14 mouse cellular contexts compared by ENCODE assay signal in the genomic region with DNA sequence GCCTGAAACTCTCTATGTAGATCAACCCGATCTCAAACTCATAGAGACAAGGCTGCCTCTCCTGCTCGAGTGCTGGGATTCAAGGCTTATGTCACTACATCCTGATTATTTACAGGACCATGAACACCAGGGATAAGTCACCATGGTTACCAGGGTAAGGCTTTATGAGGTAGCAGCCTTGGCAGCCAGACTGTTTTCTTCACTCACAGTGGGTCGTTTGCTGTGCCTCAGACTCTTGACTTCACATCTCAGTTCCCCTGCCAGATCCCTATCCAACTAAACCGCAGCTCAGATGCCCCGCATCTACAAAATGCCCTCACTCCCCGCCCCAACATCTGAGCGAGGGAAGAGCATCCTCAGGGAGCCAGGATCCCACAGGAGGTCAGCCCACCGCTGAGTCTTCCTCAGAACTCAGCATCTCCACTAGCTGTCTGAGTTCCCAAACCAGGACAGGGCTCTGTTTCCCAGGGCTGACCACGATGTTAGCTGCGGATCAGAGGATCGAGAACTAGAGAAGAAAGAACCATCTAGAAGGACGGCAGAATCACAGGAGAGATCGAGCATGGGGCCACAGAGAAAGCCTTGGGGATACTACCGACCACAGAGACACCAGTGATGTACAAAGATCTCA. TPM values are rescaled to one million over a fixed set of nuclear protein-coding genes. Genes with fewer than 3 reads are reported as not detected.
DNase-seq lines count a peak whose midpoint lies in the region; ATAC-seq and TF ChIP-seq lines count a peak whose summit lies in the region.
"Had no signal": no experiment of that assay in that cellular context is flagged by ENCODE, and none has a peak within 500 bp of the region (broad histone marks: within the 10 kb centered on the region; RNA-seq: fewer than 3 reads in every experiment).

No protein-coding gene starts in this region.

- peaks cover 3% of the 10 kb centered on the region; the same call in 1 of the 2 replicates for H3K27me3 ChIP-seq in testis, adult 2 months (ENCODE audit: control insufficient read depth, insufficient read depth, low read length)
- no peaks in the 10 kb centered on the region for H3K27me3 ChIP-seq in limb, embryonic 15.5 days
- peaks cover 10% of the 10 kb centered on the region for H3K27me3 ChIP-seq in liver, postnatal 0 days (ENCODE audit: insufficient read depth, low read length)
- H3K27me3 ChIP-seq: heart, embryonic 12.5 days had no signal

- peak; percentile 32 for DNase-seq in cerebellum, adult 11-12 months
- DNase-seq in testis, postnatal 14 days (ENCODE audit: low spot score), result no peak
- no peak for DNase-seq in adrenal gland, adult 8-10 months
- DNase-seq in liver, postnatal 0 days, result no peak
- no peak for DNase-seq in layer of hippocampus, postnatal 25 days (ENCODE audit: extremely low spot score in 1 of 2, low spot score in 1 of 2)
- DNase-seq: thymus, postnatal 25 days had no signal

- peak; percentile 44; the same call in 1 of the 2 replicates for TF ChIP-seq POLR2A in testis, adult 2 months (IDR thresholded peaks at IDR 0.05; ENCODE audit: control insufficient read depth, low read depth, low read length)

- no peak overlapping the region for H3K9ac ChIP-seq in limb, embryonic 15.5 days
- no peak overlapping the region for H3K9ac ChIP-seq in liver, postnatal 0 days (replicated peaks)
- H3K9ac ChIP-seq: heart, embryonic 12.5 days had no signal

- no peak for ATAC-seq in cerebellum, adult (ENCODE audit: insufficient number of reproducible peaks, low FRiP score, low TSS enrichment)
- ATAC-seq in limb, embryonic 15.5 days (ENCODE audit: insufficient number of reproducible peaks, low FRiP score, low TSS enrichment, low read depth), result no peak
- no peak for ATAC-seq in liver, postnatal 0 days
- ATAC-seq: intestine, postnatal 0 days had no signal

- no peaks in the 10 kb centered on the region for H3K9me3 ChIP-seq in limb, embryonic 15.5 days
- H3K9me3 ChIP-seq in liver, postnatal 0 days (ENCODE audit: low read length), result no peaks in the 10 kb centered on the region
- H3K9me3 ChIP-seq: heart, embryonic 12.5 days had no signal

- H3K4me1 ChIP-seq in testis, adult 2 months (ENCODE audit: control insufficient read depth, insufficient read depth, low read length), result no peaks in the 10 kb centered on the region; the same call in 1 of the 2 replicates
- peaks cover 32% of the 10 kb centered on the region for H3K4me1 ChIP-seq in limb, embryonic 15.5 days
- H3K4me1 ChIP-seq in liver, postnatal 0 days (ENCODE audit: insufficient read depth), result peaks cover 8% of the 10 kb centered on the region

- peak overlapping the region; percentile 46; the same call in 1 of the 2 replicates for H3K27ac ChIP-seq in testis, adult 2 months (ENCODE audit: control insufficient read depth, insufficient read depth, low read depth, low read length)
- H3K27ac ChIP-seq in limb, embryonic 15.5 days, result 0 out of 2 replicates have a peak overlapping the region, but pooled peaks have one; percentile 47
- no peak overlapping the region for H3K27ac ChIP-seq in liver, postnatal 0 days (ENCODE audit: low read depth)

- H3K4me2 ChIP-seq in limb, embryonic 15.5 days, result no peak overlapping the region
- no peak overlapping the region for H3K4me2 ChIP-seq in liver, postnatal 0 days (ENCODE audit: low read depth, low read length)
- H3K4me2 ChIP-seq: heart, embryonic 12.5 days; liver, embryonic 11.5 days had no signal

- TF ChIP-seq EP300 in liver, postnatal 0 days (IDR thresholded peaks at IDR 0.05; ENCODE audit: low read depth), result no peak

- 47% methylated on average over 14 of the region's 14 CpGs for WGBS in limb, embryonic 15.5 days
- 68% methylated on average over 14 of the region's 14 CpGs for WGBS in liver, postnatal 0 days (ENCODE audit: insufficient replicate concordance)

- H3K36me3 ChIP-seq in testis, adult 2 months (ENCODE audit: control insufficient read depth, insufficient read depth, low read length), result no peaks in the 10 kb centered on the region
- H3K36me3 ChIP-seq in limb, embryonic 15.5 days, result no peaks in the 10 kb centered on the region
- H3K36me3 ChIP-seq in liver, postnatal 0 days (replicated peaks; ENCODE audit: insufficient read depth, low read length), result no peaks in the 10 kb centered on the region
- H3K36me3 ChIP-seq: heart, embryonic 12.5 days had no signal

- TF ChIP-seq CTCF in testis, adult 2 months (IDR thresholded peaks at IDR 0.05; ENCODE audit: control insufficient read depth, insufficient read depth, insufficient replicate concordance, low read depth, low read length), result no peak
- no peak for TF ChIP-seq CTCF in liver, postnatal 0 days (IDR thresholded peaks at IDR 0.05; ENCODE audit: low read depth)

- peak overlapping the region; percentile 87 for H3K4me3 ChIP-seq in testis, adult 2 months (ENCODE audit: control insufficient read depth, low read depth, low read length)
- H3K4me3 ChIP-seq in limb, embryonic 15.5 days, result no peak overlapping the region
- no peak overlapping the region for H3K4me3 ChIP-seq in liver, postnatal 0 days (ENCODE audit: low read depth, low read length)
- H3K4me3 ChIP-seq: heart, embryonic 12.5 days; megakaryocyte, embryonic 14.5 days had no signal

RNA-seq across cellular contexts. Expression of a gene that starts 2.3 kb away (rescaled TPM):
- polyA plus RNA-seq in testis, adult 2 months (2012; rRNA removed), result 30.1 and 35.9 TPM in 2 replicates
- polyA plus RNA-seq in limb, embryonic 15.5 days (2015; fragmentation: Nextera tagmentation; extraction: Ambion mirVana), result 0.32 and 0.41 TPM in 2 replicates
- not detected for total RNA-seq in adrenal gland, adult 8-10 months (2022)
- polyA plus RNA-seq in liver, postnatal 0 days (2015; fragmentation: Nextera tagmentation; extraction: Ambion mirVana), result not detected in 2 replicates
- not detected for total RNA-seq in layer of hippocampus, postnatal 25 days (2021)

RNA-seq across cellular contexts. Expression of a gene that starts 30.2 kb away (rescaled TPM):
- polyA plus RNA-seq in testis, adult 2 months (2012; rRNA removed), result 0.37 and 0.41 TPM in 2 replicates
- polyA plus RNA-seq in limb, embryonic 15.5 days (2015; fragmentation: Nextera tagmentation; extraction: Ambion mirVana), result 4.2 and 4.8 TPM in 2 replicates
- total RNA-seq in adrenal gland, adult 8-10 months (2022), result 10 to 100 TPM in 2 of 4 experiments, 1 to 10 TPM in 2; 2.7 to 16.1 (median 9.2) TPM
- 0.11 and 0.21 TPM in 2 replicates for polyA plus RNA-seq in liver, postnatal 0 days (2015; fragmentation: Nextera tagmentation; extraction: Ambion mirVana)
- 1 to 10 TPM; 2.1 to 2.6 TPM for total RNA-seq in layer of hippocampus, postnatal 25 days (2021)
- total RNA-seq: ES-E14 had no signal

Comparison
In these comparisons a context has a peak if more than half of its experiments do, and no peak if none do; other contexts are left out.
1. RNA of a gene that starts 2.3 kb away (polyA plus RNA-seq): 30.1 to 35.9 TPM in testis, adult 2 months; 0.32 to 0.41 TPM in limb, embryonic 15.5 days and not detected in liver, postnatal 0 days; every median in the first group is over 10 times any median in the second.